Mouse (Mus musculus) E14TG2a.4 (cell line): ENCODE results near the gene Dpagt1.

Source experiments
- CTCF ChIP-seq: conservative IDR thresholded peaks from 2 replicates; pipeline ENCODE4 v1.5.1; 2014; ENCODE audit warnings: low read length
- NANOG ChIP-seq: IDR thresholded peaks from 2 replicates; pipeline ENCODE4 v1.6.1; 2014; ENCODE audit warnings: borderline replicate concordance, low read length, mixed read lengths

DNA sequence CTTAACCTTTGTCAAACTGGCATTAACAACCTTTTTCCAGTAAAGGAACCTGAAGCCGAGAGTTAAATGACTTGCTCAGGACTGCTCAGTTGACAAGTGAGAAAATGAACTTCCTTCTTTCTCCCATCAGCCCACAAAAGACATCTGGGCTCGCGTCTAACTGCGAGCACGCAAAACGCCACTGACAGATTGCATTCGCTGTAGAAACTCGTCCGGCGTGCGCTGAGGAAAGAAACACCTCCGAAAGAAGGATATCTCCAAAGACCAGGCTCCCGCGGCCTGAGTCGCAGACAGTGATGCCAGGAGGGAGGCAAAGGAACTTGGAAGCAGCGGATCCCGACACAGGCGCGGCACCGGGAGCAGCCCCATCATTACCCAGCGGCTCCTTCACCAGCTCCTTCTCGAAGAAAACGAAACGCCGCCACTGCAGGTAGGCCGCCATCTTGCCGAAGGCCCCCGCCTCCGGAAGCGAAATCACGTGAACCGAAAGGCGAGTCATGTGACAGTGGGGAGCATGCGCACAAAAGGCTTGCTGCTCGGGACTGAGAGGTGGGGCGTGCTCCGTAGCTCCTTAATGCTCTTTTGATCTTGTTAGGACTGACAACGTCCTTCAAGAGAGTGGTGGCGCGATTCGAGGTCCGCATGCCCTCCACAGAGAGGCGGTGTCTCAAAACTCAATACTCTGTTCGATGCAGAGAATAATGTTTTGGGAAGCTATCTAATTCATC, 35.5 kb downstream of the Dpagt1 start, which contains the start of gene Vps11:
- TF ChIP-seq CTCF: no peak
- TF ChIP-seq NANOG: no peak
